Mouse (Mus musculus): ENCODE measurements around the gene Casq2.

Casq2 gene

GRCm38 (mm10) chr3:102086283-102086682, at the start of gene Casq2:
Gene Casq2 (plus strand): TSS chr3:102086415.
- no peak for DNase-seq

DNA sequence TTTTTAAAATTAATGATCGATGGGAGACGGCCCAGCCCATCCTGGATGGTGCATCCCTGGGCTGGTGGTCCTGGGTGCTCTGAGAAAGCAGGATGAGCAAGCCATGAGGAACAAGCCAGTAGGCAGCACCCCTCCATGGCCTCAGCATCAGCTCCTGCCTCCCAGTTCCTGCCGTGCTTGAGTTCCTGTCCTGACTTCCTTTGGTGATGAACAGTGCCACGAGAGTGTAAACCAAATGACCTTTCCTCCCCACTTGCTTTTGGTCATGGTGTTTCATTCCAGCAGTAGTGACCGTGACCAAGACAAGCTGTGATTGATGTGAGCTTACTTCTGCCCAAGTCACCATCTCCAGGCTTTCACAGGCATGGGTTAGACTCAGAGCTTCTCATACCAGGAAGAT, 48.4 kb upstream of the Casq2 start:
- DNase-seq, result no peak

GRCm38 (mm10) chr3:102038608-102039007, 47.6 kb upstream of the Casq2 start:
- no peak for DNase-seq

DNA sequence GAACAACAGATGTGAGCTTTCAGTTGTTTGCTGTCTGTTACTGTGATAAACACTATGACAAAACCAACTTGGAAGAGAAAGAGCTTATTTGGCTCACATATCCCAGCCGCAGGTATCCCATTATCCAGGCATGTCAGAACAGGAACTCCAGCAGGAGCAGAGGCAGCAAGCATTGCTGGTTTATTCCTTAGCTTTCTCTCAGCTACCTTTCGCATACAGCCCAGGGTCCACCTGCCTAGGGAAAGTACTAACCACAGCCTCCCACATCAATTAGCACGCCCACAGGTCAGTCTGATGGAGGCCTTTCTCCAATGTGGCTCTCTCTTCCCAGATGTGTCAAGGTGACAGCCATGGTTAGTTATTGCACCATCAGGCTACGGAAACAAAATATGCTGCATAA, 44.6 kb upstream of the Casq2 start:
- DNase-seq, result no peak

DNA sequence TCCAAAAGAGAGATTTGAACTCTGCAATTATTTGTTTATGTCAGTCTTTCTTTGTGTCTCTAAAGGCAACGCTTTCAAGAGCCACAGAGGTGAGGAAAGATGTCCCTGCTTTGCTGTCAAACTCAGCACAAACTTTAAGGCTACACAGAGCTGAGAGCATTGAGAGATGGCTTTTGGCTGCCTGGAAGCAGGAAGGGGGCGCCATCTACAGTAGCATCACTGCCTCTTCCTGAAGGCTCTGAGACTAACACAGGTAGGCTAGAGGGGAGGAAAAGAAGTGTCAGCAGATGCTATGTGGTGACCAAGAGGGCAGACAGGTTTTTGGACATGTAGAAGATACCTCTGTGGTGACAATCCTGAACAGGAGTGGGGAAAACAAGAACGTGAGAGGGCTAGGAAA, 41.1 kb upstream of the Casq2 start:
- DNase-seq, result peak in 1 of 2 experiments; percentile 38

DNA sequence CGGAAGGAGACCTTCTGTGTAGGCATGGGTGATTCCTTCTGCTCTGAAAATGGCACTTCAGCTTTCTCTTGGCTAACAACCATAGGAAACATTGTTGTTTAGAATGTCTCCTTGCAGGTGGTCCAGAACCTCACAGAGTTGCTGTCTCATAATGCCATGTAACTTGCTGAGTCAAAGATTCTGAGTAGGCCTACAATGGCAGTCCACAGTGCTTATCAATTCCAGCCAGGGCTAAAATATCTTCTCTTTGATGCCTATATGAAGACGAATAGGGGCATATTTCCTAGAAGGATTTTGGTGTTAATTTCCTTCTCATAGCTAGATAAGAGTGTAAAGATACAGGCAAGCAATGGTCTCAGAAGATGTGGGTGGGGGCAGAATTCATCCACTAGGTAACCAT, 38.7 kb upstream of the Casq2 start:
- DNase-seq, result no peak

DNA sequence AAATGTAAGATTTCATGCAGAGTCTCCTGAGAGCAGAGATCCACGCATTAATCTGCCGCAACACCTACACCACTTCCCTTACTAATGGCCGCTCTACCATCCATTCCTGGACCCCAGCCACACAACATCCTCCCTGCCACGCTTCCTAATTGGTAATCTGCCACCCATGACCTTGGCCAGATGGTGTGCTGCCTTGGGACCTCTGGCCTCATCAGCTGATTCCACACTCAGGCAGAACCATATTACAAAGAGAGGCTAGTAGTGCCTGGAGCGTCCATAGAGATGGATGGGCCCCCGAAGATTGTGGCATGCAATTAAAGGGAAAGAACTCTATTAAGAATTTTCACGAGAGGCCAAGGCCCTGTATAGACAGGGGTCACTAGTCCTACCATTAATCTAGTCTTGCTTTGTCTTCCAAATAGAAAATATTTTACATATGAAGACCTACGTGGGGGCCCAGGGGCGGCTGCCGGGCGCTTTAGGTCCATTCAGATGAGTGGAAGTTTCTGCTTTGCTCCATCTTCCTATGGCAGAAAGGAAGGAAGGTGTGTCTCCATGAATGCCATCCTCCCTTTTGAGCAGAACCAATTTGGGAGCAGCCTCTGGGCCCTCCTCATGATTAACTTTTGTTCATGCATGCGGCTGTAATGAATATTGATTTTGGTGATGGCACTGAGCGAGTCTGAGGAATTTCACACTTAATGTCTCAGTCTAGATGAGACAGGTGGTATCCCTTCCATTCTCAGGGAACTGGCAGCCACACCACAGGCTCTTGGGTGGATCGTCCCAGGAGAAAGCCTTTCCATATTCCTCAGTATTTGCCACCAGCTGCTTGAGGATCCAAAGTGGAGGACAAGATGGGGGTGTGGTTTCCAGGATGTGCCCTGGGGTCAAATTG, 36.8 kb upstream of the Casq2 start:
- DNase-seq, result no peak

DNA sequence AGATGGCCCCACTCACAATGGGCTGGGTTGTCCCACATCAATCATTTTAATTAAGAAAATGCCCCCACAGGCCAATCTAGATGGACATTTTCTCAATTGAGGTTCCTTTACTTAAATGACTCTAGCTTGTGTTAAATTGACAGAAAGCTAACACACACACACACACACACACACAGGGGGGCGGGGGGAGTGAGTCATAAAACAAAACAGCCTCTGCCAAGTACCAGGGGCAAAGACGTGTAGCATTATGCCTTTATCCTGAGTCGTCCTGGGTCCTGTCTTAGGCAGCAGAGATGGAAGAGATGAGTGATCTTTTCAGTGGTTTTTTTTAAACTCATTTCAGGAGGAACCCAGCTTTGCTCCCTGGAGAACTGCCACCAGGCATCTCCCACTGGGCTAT, 34.2 kb upstream of the Casq2 start:
- DNase-seq, result no peak

DNA sequence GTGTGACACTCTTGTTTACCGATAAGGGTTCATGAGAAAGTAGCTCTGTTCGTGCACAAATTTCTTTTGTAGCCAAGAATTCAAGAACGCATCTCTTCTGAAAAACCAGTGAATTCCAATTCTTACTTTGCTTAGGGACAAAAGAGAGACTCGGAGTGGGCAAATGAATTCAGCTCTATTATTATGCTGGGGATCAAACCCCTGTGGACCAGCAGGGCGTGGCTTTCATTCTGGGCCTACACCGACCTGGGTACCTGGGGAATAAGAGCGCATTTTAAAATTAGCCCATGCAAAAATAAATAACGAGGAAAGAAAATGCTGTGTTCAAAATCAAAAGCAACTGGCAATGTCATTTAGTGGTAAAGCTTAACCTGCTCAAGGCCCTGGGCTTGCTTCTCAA, 32.9 kb upstream of the Casq2 start:
- DNase-seq, result no peak

DNA sequence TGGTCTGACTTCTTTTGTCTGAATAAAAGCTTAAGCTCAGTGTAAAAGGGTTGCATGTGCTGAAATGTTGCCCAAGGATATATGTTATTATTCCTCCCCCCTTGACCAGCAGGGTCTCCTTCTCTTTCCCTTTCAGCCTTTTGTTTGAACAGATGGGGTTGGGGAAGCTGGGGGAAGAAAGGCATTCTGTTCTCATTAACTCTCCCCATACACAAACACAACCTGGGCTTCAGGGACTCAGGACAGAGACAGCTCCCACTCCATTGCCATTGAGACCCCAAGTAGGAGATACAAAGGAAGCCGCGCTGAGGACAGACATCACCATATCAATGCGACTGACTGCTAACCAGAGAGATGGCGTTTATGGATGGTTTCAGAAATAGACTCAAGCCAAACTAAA, 30.3 kb upstream of the Casq2 start:
- no peak for DNase-seq

- no peak for DNase-seq
Observed at GRCm38 (mm10) chr3:102060065-102060464, 26.1 kb upstream of the Casq2 start.

- peak; percentile 56 to 82 for DNase-seq
Observed at GRCm38 (mm10) chr3:102061923-102062670, 24.1 kb upstream of the Casq2 start.

DNA sequence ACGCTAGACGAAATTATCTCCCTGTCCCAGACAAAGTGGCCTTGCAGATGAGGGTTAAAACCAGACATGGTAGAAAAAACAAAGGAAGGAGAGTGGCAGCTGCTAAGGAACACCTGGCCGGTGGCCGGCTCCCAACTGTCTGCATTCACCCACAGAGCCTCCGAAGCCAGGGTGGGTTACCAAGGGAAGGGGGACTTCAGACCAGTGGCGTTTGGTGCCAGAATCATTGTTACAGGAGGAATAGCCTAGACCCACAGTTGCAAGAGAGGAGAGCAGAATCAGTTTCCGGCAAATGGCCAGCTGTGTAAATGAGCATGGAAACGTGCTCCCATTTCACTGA, 23.6 kb upstream of the Casq2 start:
- no peak for DNase-seq

- DNase-seq, result peak; percentile 57 to 63
Observed at GRCm38 (mm10) chr3:102063273-102064120, 22.7 kb upstream of the Casq2 start.

DNA sequence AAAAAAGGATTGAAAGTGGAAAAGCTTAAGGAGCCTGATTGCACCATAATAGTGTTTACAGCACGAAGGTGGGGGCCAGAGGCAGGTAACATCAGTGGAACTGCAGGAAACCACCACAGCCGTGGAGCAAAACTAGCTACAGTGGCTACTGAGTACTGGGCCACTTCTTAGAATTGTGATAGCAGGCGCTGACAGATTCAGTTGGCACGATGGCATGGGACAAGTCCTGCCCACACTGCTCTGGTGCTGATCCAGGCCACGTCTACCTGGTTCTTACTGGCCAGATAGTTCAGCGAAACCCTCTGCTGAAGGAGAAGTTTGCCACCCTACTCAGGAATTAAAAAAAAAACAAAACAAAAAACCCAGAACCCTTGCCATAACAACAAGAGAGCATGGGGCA, 21.6 kb upstream of the Casq2 start:
- DNase-seq, result no peak

GRCm38 (mm10) chr3:102067306-102067705, 18.9 kb upstream of the Casq2 start:
- no peak for DNase-seq

- DNase-seq, result no peak
Observed at GRCm38 (mm10) chr3:102067861-102068260, 18.4 kb upstream of the Casq2 start.

DNA sequence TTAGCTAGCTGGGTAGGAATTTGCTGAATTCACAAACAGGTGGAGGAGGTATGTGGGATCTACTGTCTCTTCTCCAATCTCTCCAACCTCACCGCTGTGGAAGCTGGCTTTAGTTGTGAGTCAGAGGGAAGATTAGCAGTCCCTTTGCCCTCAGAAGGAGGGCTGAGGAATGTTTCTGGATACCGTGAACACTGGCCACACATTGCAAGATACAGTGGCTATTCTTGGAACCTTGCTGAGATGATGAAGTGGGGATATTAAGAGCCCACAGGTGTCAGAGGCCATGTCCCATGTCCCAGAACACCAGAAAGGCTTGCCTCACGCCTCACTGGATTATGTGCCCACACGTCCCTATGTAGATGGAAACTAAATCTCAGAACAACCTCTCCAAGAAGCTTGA, 17.0 kb upstream of the Casq2 start:
- DNase-seq, result no peak

DNA sequence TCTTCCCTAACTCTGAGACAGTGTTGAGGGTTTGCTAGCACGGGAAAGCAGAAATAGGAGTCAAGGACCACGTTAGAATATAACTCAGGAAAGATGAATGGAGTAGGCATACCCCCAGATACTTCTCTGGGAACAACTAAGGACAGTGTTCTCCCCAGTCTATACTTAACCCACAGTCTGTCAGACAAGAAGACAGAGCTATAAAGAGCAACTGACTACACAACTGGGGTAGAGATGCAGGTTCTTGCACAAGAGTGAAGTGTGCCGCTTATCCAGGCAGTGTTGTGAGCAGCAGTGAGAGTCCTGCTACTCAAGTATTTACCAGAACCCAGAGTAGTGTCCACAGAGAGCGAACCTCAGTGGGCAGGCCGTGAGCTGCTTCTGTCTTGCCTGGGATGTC, 16.5 kb upstream of the Casq2 start:
- DNase-seq, result no peak

DNA sequence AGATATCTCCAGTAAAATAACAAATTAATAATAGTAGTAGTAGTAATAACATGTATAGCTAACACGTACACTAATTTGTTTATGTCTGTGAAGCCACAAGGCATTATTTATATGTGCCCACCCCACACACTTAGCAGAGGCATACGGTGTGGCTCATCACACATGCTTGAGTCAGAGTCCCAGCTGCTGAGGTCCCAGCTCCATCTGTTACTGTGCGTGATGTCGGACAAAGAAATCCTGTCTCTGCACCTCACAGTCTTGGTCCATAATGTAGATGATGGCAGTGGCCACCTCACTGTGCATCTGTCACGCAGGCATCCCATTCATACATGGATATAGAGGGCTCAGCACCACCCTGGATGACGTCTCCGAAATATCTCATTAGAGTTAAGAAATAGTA, 15.9 kb upstream of the Casq2 start:
- no peak for DNase-seq

- no peak for DNase-seq
Observed at GRCm38 (mm10) chr3:102071016-102071415, 15.2 kb upstream of the Casq2 start.

DNA sequence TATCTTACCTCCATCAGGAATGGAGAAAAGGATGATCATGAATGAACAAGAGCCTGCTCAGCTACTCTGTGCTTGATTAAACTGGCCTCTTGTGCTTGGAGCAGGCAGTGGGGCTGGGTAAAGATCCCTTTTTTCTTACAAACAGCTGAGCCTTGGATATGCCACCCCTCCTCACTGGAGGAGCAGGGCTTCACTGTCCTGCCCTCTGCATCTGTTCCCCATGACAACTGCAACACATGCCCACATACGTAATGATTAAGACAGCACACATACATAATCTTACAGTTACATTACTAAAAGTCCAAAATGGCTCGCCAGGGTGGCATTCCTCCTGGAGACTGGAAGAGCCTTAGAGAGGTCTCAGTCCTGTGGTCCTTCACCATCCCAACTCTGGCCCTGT, 6.8 kb upstream of the Casq2 start:
- no peak for DNase-seq

DNA sequence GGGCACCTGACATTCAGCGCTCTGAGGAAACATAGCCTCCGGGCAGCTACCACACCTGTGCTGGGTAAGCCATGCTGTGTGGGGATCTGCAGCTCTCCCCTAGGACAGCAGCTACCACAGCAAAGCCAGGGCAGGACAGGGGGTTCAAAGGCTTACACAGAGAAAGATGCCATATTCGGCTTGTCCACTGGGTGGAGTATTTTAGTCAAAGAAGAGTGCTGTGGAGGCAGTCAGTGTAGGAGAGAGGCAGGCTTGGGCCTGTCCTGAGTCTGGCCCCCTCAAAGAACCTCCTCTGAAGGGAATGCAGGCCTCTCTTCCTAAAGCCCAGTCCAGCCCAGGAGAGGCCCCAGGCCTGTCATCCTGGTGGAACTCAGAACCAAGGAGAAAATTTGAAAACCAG, 4.4 kb upstream of the Casq2 start:
- DNase-seq, result peak; percentile 74 to 88
